Mouse (Mus musculus) right cerebral cortex, adult 2 months (tissue): ENCODE measurements around the gene Llgl2.

Experiments used
- DNase-seq, 2 experiments: peaks; one replicate each; pipeline ENCODE4 v3.0.0; 2021 to 2022; ENCODE audit warnings: low spot score in 2 of 2

Llgl2 gene

DNA sequence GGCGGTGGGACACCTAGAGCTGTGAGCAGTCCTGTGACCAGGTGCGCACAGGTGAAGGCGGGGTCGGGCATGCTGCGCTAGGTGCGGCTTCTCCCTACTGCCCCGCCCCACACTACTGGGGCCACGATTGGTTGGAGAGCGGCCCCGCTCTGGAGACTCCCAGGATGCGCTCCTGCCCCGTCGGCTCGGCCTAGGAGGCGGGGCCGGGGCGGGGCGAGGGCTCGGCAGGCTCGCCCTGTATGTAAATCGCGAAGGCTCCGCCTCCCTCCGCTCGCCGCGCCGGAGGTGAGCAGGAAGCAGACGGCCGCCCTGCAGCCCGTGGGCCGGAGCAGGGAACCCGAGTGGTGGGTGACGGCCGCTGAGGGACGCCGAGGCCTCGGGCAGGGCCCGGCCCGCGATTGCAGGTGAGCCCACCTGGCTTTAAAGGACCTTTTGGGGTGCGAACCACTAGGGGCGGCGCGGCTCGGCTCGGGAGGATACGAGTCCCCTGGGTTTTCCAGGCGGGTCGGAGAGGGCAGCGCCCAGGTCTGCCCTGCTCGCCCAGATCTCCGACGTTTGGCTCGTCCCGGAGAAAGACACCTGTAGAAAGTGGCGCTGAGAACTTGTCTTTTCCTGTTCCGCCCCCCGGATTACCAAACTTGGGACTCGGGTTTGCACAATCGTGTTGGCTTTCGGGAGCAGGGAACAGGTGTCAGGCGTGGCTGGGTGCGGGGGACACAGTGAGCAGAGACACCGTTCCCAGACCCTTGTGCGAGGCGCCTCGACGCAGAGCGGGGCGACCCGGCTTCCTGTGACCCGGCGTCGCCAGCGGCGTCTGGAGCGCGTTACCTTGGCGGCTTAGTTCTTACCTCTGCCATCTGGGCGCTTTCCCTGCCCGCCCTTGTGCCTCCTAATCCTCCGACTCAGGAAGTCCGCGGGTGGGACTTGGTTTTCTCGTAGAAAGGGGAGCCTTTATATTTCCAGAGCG lies at the start of gene Llgl2:
Gene Llgl2, plus strand, starts transcription at position 276 of the 967 bp plus-strand sequence.
- DNase-seq, result peak; percentile 47 to 60

DNA sequence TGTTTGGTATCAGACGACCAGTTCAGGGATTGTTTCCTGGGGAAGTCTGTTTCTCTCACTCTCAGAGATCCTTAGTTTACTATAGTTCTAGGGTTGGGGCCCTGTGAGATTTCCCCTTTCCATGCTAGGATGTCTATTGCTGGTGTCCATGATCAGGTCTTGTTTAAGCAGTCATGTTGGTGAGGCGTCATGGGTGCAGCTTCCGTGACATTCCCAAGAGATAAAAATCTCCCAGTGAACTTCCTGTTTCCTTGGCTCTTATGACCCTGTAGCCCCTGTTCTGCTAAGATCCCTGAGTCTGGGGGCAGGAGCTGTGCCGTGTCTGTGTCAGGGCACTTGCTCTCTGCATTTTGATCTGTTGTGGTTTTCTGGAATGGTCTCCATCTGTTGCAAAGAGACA lies 49.2 kb upstream of the Llgl2 start:
- DNase-seq, result no peak

DNA sequence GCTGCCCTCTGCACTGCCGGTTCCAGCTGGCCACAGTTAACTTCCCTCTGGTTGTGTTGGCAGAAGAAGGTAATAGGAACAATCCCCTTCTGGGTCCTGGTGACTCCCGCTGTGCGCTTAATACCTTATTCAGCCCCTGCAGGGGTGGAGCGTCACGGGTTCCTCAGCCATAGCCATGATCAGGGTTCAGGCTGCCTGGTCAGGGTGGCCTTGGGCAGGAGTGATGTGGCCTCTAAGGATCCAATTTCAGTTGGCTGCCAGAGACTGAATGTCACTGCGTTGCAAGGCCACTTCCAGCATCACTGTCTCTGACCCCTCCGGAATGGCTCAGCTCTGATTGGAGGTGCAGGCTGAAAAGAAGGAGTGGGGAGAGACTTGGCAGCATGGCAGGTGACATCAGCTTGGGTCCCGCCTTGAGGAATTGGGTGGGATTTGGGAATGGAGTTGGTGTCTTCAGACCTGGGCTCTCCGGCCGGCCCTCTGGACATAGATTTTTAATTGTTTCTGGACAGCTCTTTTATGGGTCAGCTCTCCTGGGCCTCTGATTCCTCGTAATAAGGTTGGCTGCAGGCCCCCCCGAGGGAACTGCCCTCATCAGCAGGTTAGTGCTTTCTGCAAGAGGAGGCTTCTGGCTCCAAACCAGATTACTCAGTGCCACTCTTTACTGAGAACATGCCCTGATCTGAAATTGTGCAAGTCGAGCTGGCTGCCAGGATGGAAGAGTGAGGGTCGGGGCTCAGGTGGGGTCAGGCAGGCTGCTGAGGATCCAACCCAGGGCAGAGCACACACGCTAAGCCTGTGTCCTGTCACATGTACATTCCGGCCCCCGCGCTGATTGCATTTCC lies 47.8 kb upstream of the Llgl2 start:
- DNase-seq, result no peak

DNA sequence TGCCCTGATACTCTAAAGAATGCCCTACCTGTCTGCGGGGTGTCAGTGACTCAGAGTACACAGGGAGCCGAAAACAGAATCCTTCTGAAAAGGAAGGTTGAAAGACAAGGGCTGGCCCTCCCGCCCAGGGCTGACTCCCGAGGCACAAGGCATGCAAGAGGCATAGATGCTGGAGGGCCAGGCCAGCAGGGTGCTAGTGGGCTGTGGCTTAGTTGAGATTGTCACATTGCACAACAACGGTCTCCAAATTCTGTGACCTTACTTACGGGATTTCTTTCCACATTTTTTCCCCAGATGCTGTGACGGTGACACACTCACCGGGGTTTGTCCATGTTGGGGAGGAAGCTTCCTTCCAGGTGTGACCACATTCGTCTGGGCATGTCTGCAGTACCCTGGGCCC lies 46.9 kb upstream of the Llgl2 start:
- no peak for DNase-seq

DNA sequence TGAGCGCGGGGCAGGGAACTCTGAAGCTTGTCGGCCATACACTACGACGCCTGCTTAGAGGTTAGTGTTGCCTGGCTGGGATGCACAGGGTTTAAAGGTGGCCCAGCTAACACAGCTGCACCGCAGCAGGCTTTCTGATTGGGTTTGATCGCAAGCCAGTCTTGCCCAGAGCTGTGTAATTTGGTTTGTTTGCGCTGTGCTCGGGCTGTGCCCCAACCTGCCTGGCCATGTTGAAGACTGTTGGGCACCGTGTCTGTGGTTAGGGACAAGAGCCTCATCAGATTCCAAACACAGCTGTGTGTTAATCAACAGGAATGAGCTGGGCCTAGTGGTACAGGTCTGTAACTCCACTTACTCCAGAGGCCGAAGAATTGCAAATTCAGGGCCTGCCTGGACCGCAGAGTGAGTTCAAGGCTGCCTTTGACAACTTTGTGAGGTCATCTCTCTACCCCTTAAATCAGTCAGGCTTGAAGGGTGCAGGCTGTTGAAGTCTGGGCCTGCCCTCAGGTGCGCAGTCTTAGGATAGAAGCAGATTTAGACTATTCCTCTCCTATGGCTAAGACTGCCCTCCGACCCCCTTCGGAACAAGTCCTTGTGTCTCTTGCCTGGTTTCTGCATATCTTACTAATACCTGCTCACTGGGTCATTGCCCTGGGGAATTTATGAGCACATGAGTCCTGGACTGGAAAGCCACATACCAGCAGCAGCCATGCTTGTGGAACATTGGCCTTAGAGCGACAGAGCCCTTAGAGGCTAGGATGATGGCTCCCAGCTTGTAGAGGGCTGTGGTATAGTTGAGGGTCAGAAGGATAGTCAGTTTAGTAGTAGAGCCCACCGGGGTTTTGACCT lies 46.1 kb upstream of the Llgl2 start:
- DNase-seq, result no peak

DNA sequence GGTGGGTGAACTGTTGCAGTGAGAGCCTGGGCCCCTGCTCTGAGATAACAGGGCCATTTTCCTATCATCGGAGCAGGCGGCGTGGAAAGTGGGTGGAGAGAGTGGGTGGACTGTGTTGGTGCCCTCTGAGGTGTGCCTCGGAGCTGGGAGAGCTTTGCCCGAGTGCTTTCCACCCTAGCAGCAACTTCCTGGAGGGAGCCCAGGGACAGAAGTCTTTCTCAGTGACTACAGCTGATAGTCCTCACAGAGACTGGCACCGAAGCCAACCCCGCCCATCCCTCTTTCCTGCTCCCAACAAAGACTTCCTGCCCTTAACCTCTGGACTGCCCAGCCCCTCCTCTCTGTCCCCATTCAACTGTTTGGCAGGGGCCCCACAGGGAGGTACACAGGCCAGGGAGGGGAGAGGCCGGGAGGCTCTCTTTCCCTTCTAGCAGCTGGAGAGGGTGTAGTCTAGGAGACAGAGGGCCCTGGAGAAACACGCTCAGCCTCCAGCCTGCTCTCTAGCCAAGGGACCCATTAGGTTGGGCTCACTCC lies 44.7 kb upstream of the Llgl2 start:
- peak; percentile 31 to 59 for DNase-seq

DNA sequence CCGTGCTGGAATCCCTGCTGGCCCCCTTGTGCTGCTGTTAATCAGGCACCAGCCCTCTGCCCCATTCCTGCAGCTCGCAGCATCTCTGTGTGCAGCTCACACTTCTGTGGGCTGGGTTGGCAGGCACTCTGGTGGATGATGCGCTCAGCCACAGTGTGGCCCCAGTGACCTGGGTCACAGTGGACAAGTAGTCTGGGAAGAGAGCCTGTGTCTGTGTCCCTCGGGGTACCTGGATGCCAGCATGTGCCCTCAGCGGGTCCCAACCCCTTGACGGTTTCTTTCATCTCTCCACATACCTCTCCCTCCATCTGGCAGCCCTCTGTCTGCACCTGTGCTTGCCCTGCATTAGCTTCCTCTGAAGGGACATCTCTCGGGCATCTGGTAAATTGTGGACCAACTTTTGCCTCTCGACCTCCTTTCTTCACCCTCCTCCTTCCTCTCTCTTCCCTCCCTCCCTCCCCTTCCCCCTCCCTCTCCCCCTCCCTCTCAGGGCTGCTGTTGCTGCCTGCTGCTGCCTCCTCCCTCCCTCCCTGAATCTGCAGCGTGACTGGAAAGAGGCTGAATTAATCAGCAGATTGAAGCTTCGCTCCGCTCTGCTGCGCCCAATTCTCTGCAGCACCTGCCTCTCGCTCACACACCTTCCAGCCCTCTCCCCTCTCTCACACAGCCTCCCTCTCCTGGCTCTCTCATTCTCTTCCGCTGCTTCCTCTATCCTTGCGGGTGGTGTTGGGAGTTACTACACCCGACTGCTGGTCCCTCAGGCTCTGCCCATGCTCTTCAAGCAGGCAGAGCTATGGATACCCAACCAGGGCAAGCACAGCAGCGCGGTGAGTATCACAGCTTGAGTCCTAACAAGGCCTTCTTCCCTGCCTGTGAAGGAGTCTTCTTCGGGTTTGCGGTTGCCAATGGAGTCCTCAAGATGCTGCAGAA lies 43.4 kb upstream of the Llgl2 start:
- peak; percentile 63 to 71 for DNase-seq

DNA sequence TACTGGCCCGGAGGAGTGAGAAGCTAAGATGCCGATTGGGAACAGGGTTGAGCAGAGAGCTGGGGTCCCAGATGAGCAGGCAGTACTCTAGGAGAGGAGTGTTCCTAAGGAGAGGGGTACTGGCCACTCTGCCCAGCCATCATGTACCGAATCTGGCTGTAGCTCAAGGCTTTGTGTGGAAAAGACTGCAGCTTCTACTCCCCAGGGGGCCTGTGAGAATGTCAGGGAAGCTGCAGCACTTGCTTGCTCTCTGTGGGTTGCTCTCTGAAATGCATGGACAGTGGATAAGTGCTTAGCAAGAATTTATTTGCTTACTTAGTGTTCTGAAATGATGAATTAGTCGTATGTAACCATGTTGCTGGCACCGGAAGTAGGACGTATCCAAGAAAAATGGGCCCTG lies 37.4 kb upstream of the Llgl2 start:
- no peak for DNase-seq

DNA sequence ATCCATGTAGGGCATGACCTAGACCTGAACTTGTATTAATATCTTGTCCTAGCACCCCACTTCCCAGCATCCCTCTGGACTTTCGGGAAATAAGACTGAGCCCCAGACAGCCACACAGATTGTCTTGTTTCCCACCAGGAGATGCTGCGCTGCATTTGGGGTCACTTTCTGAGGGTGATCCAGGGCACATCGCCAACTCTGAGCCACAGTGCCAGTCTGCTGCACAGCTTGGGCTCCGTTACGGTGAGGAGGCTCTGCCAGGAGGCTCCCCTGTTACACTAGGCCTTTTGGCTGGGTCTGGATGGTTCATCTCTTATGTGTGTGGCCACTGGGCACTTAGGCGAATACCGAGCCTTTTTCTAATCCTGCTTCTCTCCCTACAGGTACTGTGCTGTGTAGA lies 34.1 kb upstream of the Llgl2 start:
- no peak for DNase-seq

DNA sequence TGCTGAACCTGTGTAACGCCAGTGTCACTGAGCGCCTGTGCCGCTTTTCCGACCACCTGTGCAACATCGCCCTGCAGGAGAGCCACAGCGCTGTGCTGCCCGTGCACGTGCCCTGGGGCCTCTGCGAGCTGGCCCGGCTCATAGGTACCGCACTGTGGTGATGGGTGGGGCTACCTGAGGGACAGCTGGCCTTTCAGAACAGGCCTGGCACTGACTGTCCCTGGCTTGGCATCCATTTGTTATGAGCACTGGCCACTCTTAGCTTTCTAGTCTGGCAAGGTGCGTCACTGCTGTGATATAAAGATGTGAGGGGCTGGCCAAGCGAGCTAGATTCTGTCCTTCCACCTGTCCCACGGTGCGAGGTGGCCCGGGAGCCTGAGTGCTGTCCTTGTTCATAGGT lies 31.9 kb upstream of the Llgl2 start:
- DNase-seq, result no peak

- DNase-seq, result no peak
Observed at GRCm38 (mm10) chr11:115792353-115792752, 31.5 kb upstream of the Llgl2 start.

GRCm38 (mm10) chr11:115796898-115797297 lies 27.0 kb upstream of the Llgl2 start:
- no peak for DNase-seq

- no peak for DNase-seq
Observed at GRCm38 (mm10) chr11:115797665-115798064, 26.2 kb upstream of the Llgl2 start.

GRCm38 (mm10) chr11:115800981-115801380 lies 22.9 kb upstream of the Llgl2 start:
- DNase-seq, result no peak

- no peak for DNase-seq
Observed at GRCm38 (mm10) chr11:115803072-115803709, 20.7 kb upstream of the Llgl2 start.

DNA sequence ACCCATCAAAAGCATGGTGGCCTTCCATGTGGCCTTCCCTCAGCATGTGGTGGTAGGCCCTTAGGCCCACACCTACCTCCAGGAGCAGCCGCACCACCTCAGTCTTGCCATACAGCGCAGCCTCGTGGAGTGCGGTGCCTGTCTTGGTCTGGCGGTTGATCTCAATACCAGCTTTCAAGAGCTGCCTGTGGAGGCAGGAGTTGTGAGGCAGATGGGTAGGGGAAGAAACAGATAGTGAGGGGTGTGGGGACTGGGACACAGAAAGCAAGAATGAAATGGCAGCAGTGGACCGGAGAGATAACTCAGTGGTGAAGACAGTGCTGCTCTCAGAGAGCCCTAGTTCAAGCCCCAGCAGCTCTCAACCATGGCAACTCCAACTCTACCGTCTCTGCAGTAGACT lies 18.8 kb upstream of the Llgl2 start:
- no peak for DNase-seq

- DNase-seq, result no peak
Observed at GRCm38 (mm10) chr11:115806154-115806553, 17.7 kb upstream of the Llgl2 start.

GRCm38 (mm10) chr11:115807306-115807705 lies 16.5 kb upstream of the Llgl2 start:
- DNase-seq, result no peak

GRCm38 (mm10) chr11:115807971-115808370 lies 15.9 kb upstream of the Llgl2 start:
- no peak for DNase-seq
